Mouse (Mus musculus) neural tube, embryonic 13.5 days (tissue): ENCODE measurements at regions not wholly inside any gene's neighbourhood (a gene's known extent, or its start where the extent isn't known, plus 50 kb on each side); places are given as distances from the start of the nearest gene placed in this dataset.

Experiments
- ATAC-seq: fragments of 200-750 bp; cut with Nextera tagmentation; 2 replicates; pipeline ENCODE4 v1.8.0; 2017; ENCODE audit warnings: low read depth, mild to moderate bottlenecking, moderate TSS enrichment, moderate library complexity
- H3K27ac ChIP-seq: fragments of 300-500 bp; sonication (generic); replicated peaks from 2 replicates; pipeline ENCODE4 v1.5.1; 2015; ENCODE audit warnings: moderate library complexity, mild to moderate bottlenecking, inconsistent platforms
- H3K27me3 ChIP-seq: fragments of 300-500 bp; sonication (generic); 2 replicates; pipeline ENCODE4 v1.6.1; 2015; ENCODE audit warnings: mild to moderate bottlenecking, inconsistent platforms
- H3K36me3 ChIP-seq: fragments of 300-500 bp; sonication (generic); 2 replicates; pipeline ENCODE4 v1.6.1; 2015; ENCODE audit warnings: mild to moderate bottlenecking, inconsistent platforms
- H3K4me1 ChIP-seq: fragments of 300-500 bp; sonication (generic); replicated peaks from 2 replicates; pipeline ENCODE4 v1.6.1; 2015; ENCODE audit warnings: inconsistent platforms
- H3K4me2 ChIP-seq: fragments of 300-500 bp; sonication (generic); 2 replicates; pipeline ENCODE4 v1.6.1; 2015; ENCODE audit warnings: inconsistent platforms, mild to moderate bottlenecking, moderate library complexity
- H3K4me3 ChIP-seq: fragments of 300-500 bp; sonication (generic); 2 replicates; pipeline ENCODE4 v1.5.1; 2015; ENCODE audit warnings: mild to moderate bottlenecking, inconsistent platforms
- H3K9ac ChIP-seq: fragments of 300-500 bp; sonication (generic); 2 replicates; pipeline ENCODE4 v1.6.1; 2015; ENCODE audit warnings: moderate library complexity, mild to moderate bottlenecking, inconsistent platforms
- H3K9me3 ChIP-seq: fragments of 300-500 bp; sonication (generic); 2 replicates; pipeline ENCODE4 v1.6.1; 2016; ENCODE audit warnings: inconsistent platforms
- WGBS: fragments of 180-500 bp; shearing (Covaris S2); methylation state at CpG from one replicate; pipeline ENCODE4 v1.1.7; 2015; 5-methylcytosine and 5-hydroxymethylcytosine counted together

DNA sequence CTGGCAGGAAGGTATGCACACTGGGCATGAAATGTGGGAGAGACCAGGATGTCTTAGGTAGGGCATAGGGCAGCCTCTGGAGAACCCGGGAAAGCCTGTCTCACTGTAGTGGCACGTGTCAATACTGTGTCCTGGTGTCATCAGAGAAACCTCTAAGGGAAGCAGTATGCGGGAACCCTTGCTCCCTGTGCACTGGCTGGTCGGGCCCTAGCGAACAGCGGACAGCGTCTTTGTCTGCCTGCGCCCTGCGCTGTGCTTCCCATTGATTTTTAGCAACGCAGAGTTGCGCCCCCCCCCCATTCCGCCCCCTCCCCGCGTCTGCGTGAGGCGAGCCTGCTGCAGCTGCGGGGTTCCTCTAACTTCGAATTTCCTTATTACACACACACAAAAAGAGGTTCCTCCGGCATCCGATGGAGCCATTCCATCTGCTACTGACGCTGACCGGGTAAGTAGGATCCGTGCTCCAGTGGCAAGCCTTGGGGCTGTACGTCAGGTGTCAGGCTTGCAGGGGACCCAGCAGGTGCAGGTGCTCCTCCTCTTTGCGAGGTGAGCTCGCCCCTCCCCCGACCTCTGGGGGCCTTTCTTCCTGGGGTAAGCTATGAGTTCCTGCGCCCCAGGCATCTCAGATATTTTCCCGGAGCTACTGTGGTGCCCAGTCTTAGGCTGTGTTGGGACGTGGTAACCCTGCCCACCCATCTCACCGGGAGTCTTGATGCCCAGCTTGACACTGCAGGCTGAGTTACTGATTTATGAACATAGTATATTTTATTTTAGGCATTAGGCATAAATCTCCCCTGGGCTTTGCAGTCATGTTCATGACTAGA lies 151.8 kb upstream of the Topaz1 start:
- H3K36me3 ChIP-seq, result no peaks in the 10 kb centered on the region
- H3K27me3 ChIP-seq, result peaks cover 20% of the 10 kb centered on the region; the same call in 1 of the 2 replicates
- 2% methylated on average over 31 of the region's 31 CpGs for WGBS
- peak overlapping the region; percentile 41 for H3K4me3 ChIP-seq
- peaks cover 63% of the 10 kb centered on the region for H3K4me1 ChIP-seq
- ATAC-seq, result peak; percentile 60
- peak overlapping the region; percentile 66 for H3K4me2 ChIP-seq
- peak overlapping the region; percentile 77 for H3K9ac ChIP-seq
- peak overlapping the region; percentile 74 for H3K27ac ChIP-seq
- no peaks in the 10 kb centered on the region for H3K9me3 ChIP-seq

DNA sequence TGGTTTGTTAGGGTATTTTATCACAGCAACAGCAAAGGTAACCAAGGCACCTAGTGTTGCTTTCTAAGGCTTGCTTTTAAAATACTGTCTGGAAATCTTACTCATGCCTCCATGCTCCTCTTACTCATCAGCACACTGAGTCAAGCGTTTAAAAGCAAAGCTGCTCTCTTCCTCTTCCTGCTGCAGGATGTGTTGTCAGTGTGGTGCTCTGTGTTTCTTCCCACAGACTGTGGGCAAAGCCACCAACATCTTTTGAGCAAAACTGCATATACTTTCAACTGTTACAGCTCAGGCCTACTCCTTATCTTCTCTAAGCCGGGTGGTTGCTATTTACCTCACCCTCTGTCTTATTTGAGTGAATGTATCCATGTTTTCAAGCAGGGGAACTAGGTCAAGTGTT lies 144.0 kb upstream of the Topaz1 start:
- 82% methylated on average over 2 of the region's 2 CpGs for WGBS
- H3K27me3 ChIP-seq, result no peaks in the 10 kb centered on the region
- H3K27ac ChIP-seq, result no peak overlapping the region
- no peak for ATAC-seq
- H3K36me3 ChIP-seq, result no peaks in the 10 kb centered on the region
- peaks cover 4% of the 10 kb centered on the region; the same call in 1 of the 2 replicates for H3K4me1 ChIP-seq
- no peaks in the 10 kb centered on the region for H3K9me3 ChIP-seq
- H3K4me3 ChIP-seq, result no peak overlapping the region
- H3K9ac ChIP-seq, result no peak overlapping the region
- no peak overlapping the region for H3K4me2 ChIP-seq

DNA sequence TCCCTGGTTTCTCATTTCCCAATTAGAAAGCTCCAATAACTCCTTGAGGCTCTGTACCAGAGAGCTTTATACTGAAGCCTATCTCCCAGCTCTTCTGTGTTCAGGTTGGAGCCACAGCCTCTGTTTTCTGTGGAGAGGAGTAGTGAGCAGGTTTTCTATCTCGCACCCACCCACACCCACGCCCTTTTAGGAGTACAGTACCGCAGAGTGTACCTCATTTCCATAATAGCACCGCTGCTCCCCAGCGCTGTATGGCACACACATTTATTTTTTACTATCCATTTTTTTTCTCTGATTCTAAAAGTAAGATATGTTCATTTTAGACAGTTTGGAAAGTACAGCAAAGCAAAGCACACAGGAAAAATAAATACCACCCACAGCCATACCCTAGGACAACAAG lies 137.5 kb upstream of the Topaz1 start:
- H3K27me3 ChIP-seq, result no peaks in the 10 kb centered on the region
- WGBS, result 93% methylated on average over 5 of the region's 5 CpGs
- H3K36me3 ChIP-seq, result no peaks in the 10 kb centered on the region
- ATAC-seq, result no peak
- H3K4me2 ChIP-seq, result no peak overlapping the region
- H3K9ac ChIP-seq, result no peak overlapping the region
- H3K9me3 ChIP-seq, result no peaks in the 10 kb centered on the region
- H3K27ac ChIP-seq, result no peak overlapping the region
- no peaks in the 10 kb centered on the region for H3K4me1 ChIP-seq
- no peak overlapping the region for H3K4me3 ChIP-seq

DNA sequence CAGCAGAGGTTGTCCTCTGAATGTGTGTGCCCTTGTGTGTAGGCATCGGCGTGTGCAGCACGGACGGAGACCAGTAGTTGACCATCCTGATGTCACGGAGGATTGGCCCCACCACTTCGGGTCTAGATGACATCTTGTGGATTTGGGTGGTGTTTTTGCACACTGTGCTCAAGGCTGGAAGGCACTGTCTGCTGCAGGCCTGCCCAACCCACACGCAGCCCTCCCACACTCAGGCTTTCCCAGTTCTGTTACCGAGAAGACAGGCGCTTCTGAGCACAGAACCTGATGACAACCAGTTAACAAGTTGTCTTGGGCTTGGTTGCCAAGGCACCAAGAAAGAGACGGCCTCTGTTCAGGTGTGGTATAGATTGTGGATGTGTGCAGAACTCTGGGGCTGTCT lies 136.2 kb upstream of the Topaz1 start:
- no peak overlapping the region for H3K4me2 ChIP-seq
- 94% methylated on average over 10 of the region's 10 CpGs for WGBS
- ATAC-seq, result no peak

DNA sequence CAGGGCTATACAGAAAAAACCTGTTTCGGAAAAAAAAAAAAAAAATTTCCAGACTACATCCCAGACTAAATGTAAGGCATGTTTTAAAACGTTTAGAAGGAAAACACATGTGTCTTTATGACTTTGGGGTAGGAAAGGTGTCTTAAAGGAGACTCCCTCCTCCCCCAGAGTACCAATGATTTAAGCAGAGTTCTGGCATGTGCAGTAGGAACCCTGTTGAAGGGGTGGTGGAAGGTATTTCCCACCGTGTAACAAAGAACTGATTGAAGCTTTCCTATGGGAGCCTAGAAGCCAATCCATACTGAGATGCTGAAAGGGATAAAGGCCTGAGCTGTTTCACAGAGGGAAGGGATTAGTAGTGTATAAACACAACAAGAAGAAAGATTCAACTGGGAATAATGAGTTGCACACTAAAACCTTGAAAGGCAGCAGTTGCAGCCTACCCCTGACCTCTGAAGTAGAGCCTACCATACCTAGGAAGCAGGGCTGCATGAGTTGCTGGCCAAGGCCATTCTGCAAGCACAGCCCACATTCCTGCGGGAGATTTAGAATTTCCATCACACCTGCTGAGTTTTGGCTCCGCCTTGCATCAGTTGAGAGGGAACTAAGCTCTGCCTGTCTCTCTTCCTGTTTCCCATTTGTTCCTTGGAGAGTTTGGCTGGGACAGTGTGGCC lies 132.4 kb upstream of the Topaz1 start:
- Histone ChIP-seq H3K4me1 (no peaks in the 10 kb centered on the region), H3K4me2 (no peak overlapping the region), H3K36me3 (peaks cover 4% of the 10 kb centered on the region; the same call in 1 of the 2 replicates), H3K27ac (no peak overlapping the region), H3K9me3 (no peaks in the 10 kb centered on the region), H3K4me3 (no peak overlapping the region), H3K9ac (no peak overlapping the region), H3K27me3 (no peaks in the 10 kb centered on the region)
- no peak for ATAC-seq
- 26% methylated on average over 5 of the region's 5 CpGs for WGBS

More for the DNA sequence above, 136.2 kb upstream of the Topaz1 start:
- Histone ChIP-seq H3K27me3 (no peaks in the 10 kb centered on the region), H3K9ac (no peak overlapping the region), H3K36me3 (no peaks in the 10 kb centered on the region), H3K4me3 (no peak overlapping the region), H3K9me3 (no peaks in the 10 kb centered on the region), H3K4me1 (no peaks in the 10 kb centered on the region), H3K27ac (no peak overlapping the region)

DNA sequence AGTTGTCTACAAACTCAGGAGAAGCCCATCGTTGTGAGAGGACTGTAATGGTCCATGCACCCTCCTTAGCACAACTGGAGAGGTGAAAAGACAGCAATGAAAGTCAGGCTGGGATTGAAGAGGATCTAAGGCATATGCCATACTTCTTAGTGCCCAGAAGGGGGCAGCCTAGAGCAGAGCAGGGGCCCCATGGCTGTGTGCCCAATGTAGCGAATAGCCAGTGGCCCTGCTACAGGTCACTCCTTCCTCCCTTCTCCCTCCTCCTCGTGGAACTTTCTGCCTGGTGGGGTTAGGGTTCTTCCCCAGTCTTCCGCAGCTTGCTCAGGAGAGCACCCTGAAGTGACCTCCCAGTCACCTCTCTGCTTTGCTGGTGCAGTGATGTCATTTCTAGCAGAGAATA lies 131.8 kb upstream of the Topaz1 start:
- H3K9me3 ChIP-seq, result no peaks in the 10 kb centered on the region
- peaks cover 4% of the 10 kb centered on the region; the same call in 1 of the 2 replicates for H3K36me3 ChIP-seq
- ATAC-seq, result no peak
- H3K4me3 ChIP-seq, result no peak overlapping the region
- H3K9ac ChIP-seq, result no peak overlapping the region
- no peak overlapping the region for H3K4me2 ChIP-seq
- H3K27me3 ChIP-seq, result no peaks in the 10 kb centered on the region
- WGBS, result 16% methylated on average over 4 of the region's 4 CpGs
- no peak overlapping the region for H3K27ac ChIP-seq
- H3K4me1 ChIP-seq, result no peaks in the 10 kb centered on the region

DNA sequence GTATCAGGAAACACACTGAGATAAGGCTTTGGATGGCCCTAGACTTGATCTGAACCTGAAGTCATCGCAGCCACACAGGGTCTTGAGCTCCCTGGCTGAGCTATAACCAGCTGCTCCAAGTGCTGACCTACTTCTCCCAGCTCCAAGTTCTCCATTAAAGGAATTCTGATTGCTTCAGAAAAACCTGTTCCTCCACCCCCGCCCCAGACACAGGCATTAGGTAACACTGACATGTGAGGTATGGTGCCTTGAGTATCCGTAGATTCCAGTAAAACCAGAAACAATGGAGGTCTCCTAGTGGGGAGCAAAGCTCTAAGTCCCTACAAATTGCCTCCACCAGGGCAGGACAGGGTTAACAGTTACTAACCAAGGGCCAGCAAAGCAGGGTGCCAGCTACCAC lies 129.4 kb upstream of the Topaz1 start:
- 36% methylated on average over 3 of the region's 3 CpGs for WGBS
- H3K9ac ChIP-seq, result no peak overlapping the region
- H3K36me3 ChIP-seq, result peaks cover 4% of the 10 kb centered on the region; the same call in 1 of the 2 replicates
- H3K4me2 ChIP-seq, result no peak overlapping the region
- no peaks in the 10 kb centered on the region for H3K4me1 ChIP-seq
- H3K27ac ChIP-seq, result no peak overlapping the region
- H3K27me3 ChIP-seq, result no peaks in the 10 kb centered on the region
- no peak overlapping the region for H3K4me3 ChIP-seq
- H3K9me3 ChIP-seq, result no peaks in the 10 kb centered on the region
- ATAC-seq, result no peak

DNA sequence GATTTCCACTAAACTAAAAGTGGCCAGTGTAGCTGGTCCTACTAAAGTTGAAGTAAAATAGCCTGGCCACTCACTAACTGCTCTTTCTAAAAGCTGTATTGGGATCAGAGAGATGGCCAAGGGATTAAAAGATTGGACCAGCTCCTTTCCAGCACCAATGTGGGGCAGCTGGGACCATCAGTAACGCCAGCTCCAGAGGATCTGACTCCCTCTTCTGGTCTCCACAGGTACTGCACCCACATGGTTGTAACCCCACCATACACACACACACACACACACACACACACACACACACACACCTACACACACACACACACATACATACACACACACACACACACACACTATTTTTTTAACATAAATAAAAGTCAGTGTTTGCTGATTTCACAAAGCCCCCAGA lies 122.1 kb upstream of the Topaz1 start:
- Histone ChIP-seq H3K4me1 (peaks cover 12% of the 10 kb centered on the region), H3K36me3 (no peaks in the 10 kb centered on the region), H3K27ac (no peak overlapping the region), H3K9ac (no peak overlapping the region), H3K4me2 (no peak overlapping the region), H3K27me3 (0 out of 2 replicates have a peak, but pooled peaks cover 13% of the 10 kb centered on the region), H3K9me3 (no peaks in the 10 kb centered on the region), H3K4me3 (no peak overlapping the region)
- no peak for ATAC-seq
- WGBS, result 100% methylated on average over 1 of the region's 1 CpGs

DNA sequence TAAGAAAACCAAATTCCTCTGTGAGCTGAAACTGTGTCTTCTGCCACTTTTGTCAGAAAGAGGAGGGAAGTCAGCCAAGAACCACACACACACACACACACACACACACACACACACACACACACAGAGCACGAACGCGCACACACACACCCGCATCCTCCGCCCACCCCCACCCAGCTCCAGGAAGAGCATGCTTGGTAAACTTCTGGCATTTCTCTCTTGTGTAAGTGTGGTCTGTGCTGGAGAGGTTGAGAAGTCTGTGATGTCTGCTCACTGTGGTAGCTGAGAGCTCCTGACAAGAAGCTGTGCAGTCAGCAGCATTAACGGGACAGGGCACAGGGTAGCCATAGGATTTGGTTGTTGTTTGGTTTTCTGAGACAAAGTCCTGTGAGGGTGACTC lies 120.8 kb upstream of the Topaz1 start:
- no peak overlapping the region for H3K4me2 ChIP-seq
- H3K9ac ChIP-seq, result no peak overlapping the region
- whole genome bisulfite sequencing, result 89% methylated on average over 6 of the region's 6 CpGs
- no peaks in the 10 kb centered on the region for H3K36me3 ChIP-seq
- peaks cover 19% of the 10 kb centered on the region; the same call in 1 of the 2 replicates for H3K27me3 ChIP-seq
- H3K4me3 ChIP-seq, result no peak overlapping the region
- H3K4me1 ChIP-seq, result peaks cover 16% of the 10 kb centered on the region
- ATAC-seq, result no peak
- H3K9me3 ChIP-seq, result no peaks in the 10 kb centered on the region
- no peak overlapping the region for H3K27ac ChIP-seq

DNA sequence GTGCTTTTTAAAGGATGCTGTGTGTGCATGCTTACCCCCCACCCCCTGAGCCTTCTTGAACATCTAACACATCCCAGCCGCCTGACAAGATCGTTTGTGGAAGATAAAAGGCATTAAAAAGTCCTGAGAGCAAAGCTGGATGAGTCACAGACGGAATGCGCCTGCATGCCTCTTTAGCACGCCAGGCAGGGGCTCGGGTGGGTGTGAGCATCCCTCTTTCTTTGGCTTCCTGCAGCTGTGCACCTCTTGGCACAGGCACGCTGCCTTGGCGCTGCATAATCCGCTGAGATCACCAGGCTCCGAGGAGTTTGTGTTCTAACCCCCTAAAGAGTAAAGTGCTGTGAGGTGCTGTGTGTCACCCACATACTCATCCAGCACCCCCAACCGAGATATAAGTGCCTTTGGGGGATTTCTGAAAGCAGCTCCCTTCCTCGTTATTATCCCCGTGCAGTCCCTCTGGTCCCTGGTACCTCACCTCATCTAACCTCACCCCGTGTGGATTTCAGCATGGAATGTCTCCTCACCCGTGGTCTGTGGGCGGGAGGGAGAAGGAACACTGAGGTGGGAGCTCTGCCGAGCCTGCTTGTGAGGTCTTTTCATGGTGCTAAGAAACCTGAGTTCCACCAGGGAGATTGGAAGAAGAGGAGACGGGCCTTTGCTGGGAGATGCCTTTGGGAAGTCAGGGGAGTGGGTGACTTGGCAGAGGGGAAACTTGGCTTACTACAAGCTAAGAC lies 117.8 kb upstream of the Topaz1 start:
- peaks cover 40% of the 10 kb centered on the region for H3K27me3 ChIP-seq
- H3K9me3 ChIP-seq, result no peaks in the 10 kb centered on the region
- no peak overlapping the region; the same call in 1 of the 2 replicates for H3K27ac ChIP-seq
- no peak overlapping the region for H3K9ac ChIP-seq
- 33% methylated on average over 18 of the region's 18 CpGs for WGBS
- no peak overlapping the region for H3K4me2 ChIP-seq
- ATAC-seq, result 0 out of 2 replicates have a peak, but pooled peaks have one; percentile 28
- H3K4me1 ChIP-seq, result peaks cover 34% of the 10 kb centered on the region
- no peaks in the 10 kb centered on the region for H3K36me3 ChIP-seq
- no peak overlapping the region for H3K4me3 ChIP-seq

DNA sequence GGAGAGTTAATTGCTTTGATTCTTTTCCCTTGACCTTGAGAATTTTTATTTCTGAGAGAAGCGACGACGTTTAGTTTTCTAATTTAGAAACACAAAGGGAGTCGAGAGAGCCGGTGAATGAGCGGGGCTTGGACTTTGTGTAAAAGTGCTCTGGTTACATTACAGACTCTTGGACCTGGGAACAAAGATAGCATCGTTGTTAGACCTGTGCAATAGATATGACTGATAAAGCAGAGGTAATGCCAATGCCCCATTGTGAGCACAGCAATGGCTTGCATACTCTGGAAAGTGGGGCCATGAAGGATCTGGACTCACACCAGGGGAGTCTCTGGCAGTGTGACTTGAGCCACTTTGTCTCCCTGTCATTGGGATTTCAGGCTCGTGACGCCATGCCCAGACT lies 115.4 kb upstream of the Topaz1 start:
- H3K27me3 ChIP-seq, result peaks cover 44% of the 10 kb centered on the region
- H3K9ac ChIP-seq, result no peak overlapping the region
- no peak overlapping the region for H3K4me2 ChIP-seq
- H3K9me3 ChIP-seq, result no peaks in the 10 kb centered on the region
- H3K36me3 ChIP-seq, result no peaks in the 10 kb centered on the region
- H3K27ac ChIP-seq, result no peak overlapping the region; the same call in 1 of the 2 replicates
- ATAC-seq, result no peak
- WGBS, result 68% methylated on average over 9 of the region's 9 CpGs
- H3K4me3 ChIP-seq, result no peak overlapping the region
- H3K4me1 ChIP-seq, result peaks cover 53% of the 10 kb centered on the region

DNA sequence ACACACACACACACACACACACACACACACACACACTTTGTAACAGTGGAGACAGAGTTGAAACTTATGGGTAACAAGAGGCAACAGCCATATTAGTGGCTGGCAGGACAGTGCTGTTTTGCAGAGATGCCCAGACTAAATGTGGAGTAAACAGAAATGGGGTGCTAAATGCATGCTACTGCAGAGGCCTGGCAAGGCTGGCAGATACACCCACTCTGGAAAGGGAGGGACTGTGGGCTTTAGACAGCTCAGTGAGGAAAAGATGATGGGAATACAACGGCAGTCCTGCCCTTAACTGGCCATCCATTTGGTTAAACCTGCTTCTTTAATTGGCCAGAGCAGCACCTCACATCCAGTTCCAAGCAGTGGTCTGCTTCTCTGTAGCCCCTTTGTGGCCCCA lies 113.7 kb upstream of the Topaz1 start:
- Histone ChIP-seq H3K27ac (no peak overlapping the region), H3K9me3 (no peaks in the 10 kb centered on the region), H3K36me3 (no peaks in the 10 kb centered on the region), H3K4me1 (peaks cover 52% of the 10 kb centered on the region), H3K27me3 (peaks cover 59% of the 10 kb centered on the region), H3K4me3 (no peak overlapping the region), H3K4me2 (no peak overlapping the region), H3K9ac (no peak overlapping the region)
- WGBS, result 83% methylated on average over 1 of the region's 1 CpGs
- ATAC-seq, result no peak
